ENCODE assay signal across 19 mouse cellular contexts in the genomic region with DNA sequence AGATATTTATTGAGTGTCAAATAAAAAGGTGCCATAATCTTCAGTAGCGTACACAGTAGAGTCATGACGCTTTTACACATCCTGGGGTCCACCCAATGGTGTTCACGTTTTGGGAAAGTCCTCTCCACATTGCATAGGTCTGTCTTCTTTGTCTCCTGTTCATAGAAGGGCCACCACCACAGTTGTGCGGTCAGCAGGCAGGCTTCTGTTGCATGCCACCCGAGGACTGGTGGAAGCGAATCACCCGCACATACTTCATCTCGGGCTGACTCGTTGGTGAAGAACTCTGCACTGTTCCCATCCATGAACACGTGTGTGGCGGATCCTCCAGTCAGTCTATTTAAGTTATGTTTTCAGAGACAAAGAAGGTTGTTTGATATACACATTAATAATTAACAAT.
"Had no signal": no experiment of that assay in that cellular context is flagged by ENCODE, and none has a peak within 500 bp of the region (broad histone marks: within the 10 kb centered on the region; RNA-seq: fewer than 3 reads in every experiment).

No protein-coding gene starts in this region.

- H3K4me3 ChIP-seq: liver, embryonic 15.5 days; lung, embryonic 15.5 days; megakaryocyte, embryonic 14.5 days; midbrain, embryonic 12.5 days; midbrain, embryonic 15.5 days; neural tube, embryonic 12.5 days had no signal

- H3K4me2 ChIP-seq: liver, embryonic 15.5 days; lung, embryonic 15.5 days; midbrain, embryonic 12.5 days; midbrain, embryonic 15.5 days; neural tube, embryonic 12.5 days had no signal

- H3K4me1 ChIP-seq: liver, embryonic 15.5 days; midbrain, embryonic 12.5 days had no signal

- H3K36me3 ChIP-seq: liver, embryonic 15.5 days; lung, embryonic 15.5 days; midbrain, embryonic 12.5 days; midbrain, embryonic 15.5 days; neural tube, embryonic 12.5 days had no signal

- H3K9me3 ChIP-seq: liver, embryonic 15.5 days; lung, embryonic 15.5 days; megakaryocyte, embryonic 14.5 days; midbrain, embryonic 12.5 days; midbrain, embryonic 15.5 days; neural tube, embryonic 12.5 days had no signal

- ATAC-seq: liver, postnatal 0 days; lung, postnatal 0 days; midbrain, embryonic 15.5 days had no signal

- DNase-seq: liver, postnatal 0 days; lung, adult 2 months; lung, postnatal 14 days; lung, postnatal 36 days; retina, postnatal 1 day; right cerebral cortex, adult 18-20 months; right cerebral cortex, postnatal 25 days; right cerebral cortex, postnatal 4 days; spleen, adult 18-20 months; thymus, adult 18-20 months; thymus, postnatal 14 days; thymus, postnatal 36 days had no signal

- H3K9ac ChIP-seq: liver, embryonic 15.5 days; liver, postnatal 0 days; lung, embryonic 15.5 days; midbrain, embryonic 12.5 days; midbrain, embryonic 15.5 days; neural tube, embryonic 12.5 days had no signal

- H3K27ac ChIP-seq: liver, embryonic 15.5 days; lung, embryonic 15.5 days; midbrain, embryonic 12.5 days; midbrain, embryonic 15.5 days; neural tube, embryonic 12.5 days had no signal

- H3K27me3 ChIP-seq: liver, embryonic 15.5 days; lung, embryonic 15.5 days; midbrain, embryonic 12.5 days; midbrain, embryonic 15.5 days; neural tube, embryonic 12.5 days had no signal
